Mouse (Mus musculus) stomach, embryonic 14.5 days (tissue): ENCODE data around the gene Gm17087. TPM values are rescaled to one million over a fixed set of nuclear protein-coding genes. Genes with fewer than 3 reads are reported as not detected.

Source experiments
- ATAC-seq: fragments of 200-750 bp; cut with Nextera tagmentation; 2 replicates; pipeline ENCODE4 v1.8.0; 2017; ENCODE audit warnings: low read depth, moderate TSS enrichment; ENCODE audit not compliant: insufficient number of reproducible peaks, insufficient read depth, low FRiP score
- H3K27ac ChIP-seq: fragments of 300-500 bp; sonication (generic); 2 replicates; pipeline ENCODE4 v1.5.1; 2014; ENCODE audit warnings: mild to moderate bottlenecking, low read length, moderate library complexity, mixed read lengths
- H3K27me3 ChIP-seq: fragments of 300-500 bp; sonication (generic); 2 replicates; pipeline ENCODE4 v1.6.1; 2014; ENCODE audit warnings: low read length, control low read depth, mixed read lengths; ENCODE audit not compliant: control insufficient read depth, insufficient read depth
- H3K36me3 ChIP-seq: fragments of 300-500 bp; sonication (generic); 2 replicates; pipeline ENCODE4 v1.6.1; 2014; ENCODE audit warnings: mild to moderate bottlenecking, control low read depth, low read length, moderate library complexity, mixed read lengths; ENCODE audit not compliant: control insufficient read depth, insufficient read depth
- H3K4me1 ChIP-seq: fragments of 300-500 bp; sonication (generic); 2 replicates; pipeline ENCODE4 v1.6.1; 2014; ENCODE audit warnings: low read length, control low read depth, mixed read lengths; ENCODE audit not compliant: control insufficient read depth, insufficient read depth
- H3K4me2 ChIP-seq: fragments of 300-500 bp; sonication (generic); replicated peaks from 2 replicates; pipeline ENCODE4 v1.6.1; 2014; ENCODE audit warnings: low read depth, low read length, control low read depth
- H3K4me3 ChIP-seq: fragments of 300-500 bp; sonication (generic); 2 replicates; pipeline ENCODE4 v1.5.1; 2014; ENCODE audit warnings: low read depth, low read length, control low read depth
- H3K9ac ChIP-seq: fragments of 300-500 bp; sonication (generic); replicated peaks from 2 replicates; pipeline ENCODE4 v1.6.1; 2014; ENCODE audit warnings: low read depth, mild to moderate bottlenecking, control low read depth, low read length, moderate library complexity, mixed read lengths
- H3K9me3 ChIP-seq: fragments of 300-500 bp; sonication (generic); 2 replicates; pipeline ENCODE4 v1.6.1; 2016; ENCODE audit warnings: low read depth, low read length, control low read depth; ENCODE audit not compliant: control insufficient read depth
- WGBS: fragments of 180-500 bp; shearing (Covaris S2); extraction: QIAGEN DNeasy Blood & Tissue Kit; methylation state at CpG from one replicate; pipeline ENCODE4 v1.1.7; 2014; 5-methylcytosine and 5-hydroxymethylcytosine counted together
- polyA plus RNA-seq: library from polyadenylated mRNA; unstranded; fragments of >200 nt; fragmentation: Nextera tagmentation; extraction: Ambion mirVana; gene quantifications from 2 replicates; pipeline ENCODE4 v1.2.1, GENCODE M21; 2014

Gm17087 gene
- not detected in 2 replicates for polyA plus RNA-seq

DNA sequence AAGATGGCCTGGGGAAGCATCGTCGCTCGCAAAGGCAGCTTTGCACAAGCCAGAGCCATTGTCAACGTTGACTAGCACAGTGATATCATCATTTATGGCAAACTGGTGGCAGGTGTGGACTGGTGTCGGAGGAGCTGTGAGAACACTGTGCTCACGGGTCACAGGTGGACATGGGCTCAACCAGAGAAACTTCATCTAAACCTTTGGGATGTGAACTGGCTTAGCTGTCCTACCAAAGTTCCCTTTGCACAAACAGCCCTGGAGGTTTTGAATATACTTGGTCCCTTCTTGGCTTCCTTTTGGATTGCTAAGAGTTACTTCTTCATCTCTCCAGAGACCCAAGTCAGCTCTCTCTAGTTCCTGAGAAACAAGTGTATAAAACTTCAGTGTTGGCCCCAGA lies at the start of gene Gm17087:
TSS of gene Gm17087 (minus strand) at position 101 of the 400 bp plus-strand sequence.
- H3K9ac ChIP-seq = no peak within 1 kb of the TSS
- no peak for ATAC-seq
- no peaks in the 10 kb centered on the region for H3K36me3 ChIP-seq
- 88% methylated on average over 6 of the region's 6 CpGs for WGBS
- H3K27ac ChIP-seq = no peak within 1 kb of the TSS
- H3K4me3 ChIP-seq = no peak within 1 kb of the TSS
- H3K27me3 ChIP-seq = no peaks in the 10 kb centered on the region
- no peak within 1 kb of the TSS for H3K4me2 ChIP-seq
- no peaks in the 10 kb centered on the region for H3K4me1 ChIP-seq
- no peaks in the 10 kb centered on the region for H3K9me3 ChIP-seq

DNA sequence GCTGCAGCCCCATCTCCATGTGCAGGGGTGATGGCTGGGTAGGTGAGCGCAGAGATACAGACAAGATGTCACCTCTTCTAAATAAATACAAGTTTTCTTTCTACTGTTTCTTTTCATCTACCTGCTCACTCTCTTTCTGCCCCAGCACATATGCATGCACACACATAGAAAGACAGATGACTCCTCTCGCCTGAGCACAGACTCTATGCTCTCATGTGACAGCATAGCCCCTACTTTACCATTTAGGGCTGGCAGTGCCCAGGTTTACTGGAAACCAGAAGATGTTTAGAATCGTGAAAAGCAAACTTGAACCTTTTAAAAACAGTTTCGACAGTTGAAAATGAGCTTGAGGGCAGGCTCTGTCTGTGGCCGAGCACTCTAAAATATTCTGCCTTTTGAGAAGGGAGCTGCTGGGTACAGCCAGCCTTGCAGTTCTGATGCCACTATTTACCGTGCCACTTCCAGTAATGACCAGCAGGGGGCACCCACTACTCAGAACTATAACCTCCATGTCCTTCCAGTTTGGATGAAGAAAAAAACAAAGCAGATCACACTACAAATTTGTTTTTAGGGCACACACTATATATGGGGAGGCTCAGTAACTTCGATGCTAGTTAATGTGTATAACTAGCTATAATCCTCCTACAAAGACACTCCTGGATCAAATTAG lies 47.3 kb upstream of the Gm17087 start:
- no peak overlapping the region for H3K9ac ChIP-seq
- H3K27me3 ChIP-seq = no peaks in the 10 kb centered on the region
- 31% methylated on average over 7 of the region's 7 CpGs for WGBS
- no peak overlapping the region for H3K4me2 ChIP-seq
- no peak overlapping the region for H3K4me3 ChIP-seq
- H3K4me1 ChIP-seq = no peaks in the 10 kb centered on the region
- H3K36me3 ChIP-seq = no peaks in the 10 kb centered on the region
- H3K27ac ChIP-seq = no peak overlapping the region
- H3K9me3 ChIP-seq = no peaks in the 10 kb centered on the region
- ATAC-seq = no peak

DNA sequence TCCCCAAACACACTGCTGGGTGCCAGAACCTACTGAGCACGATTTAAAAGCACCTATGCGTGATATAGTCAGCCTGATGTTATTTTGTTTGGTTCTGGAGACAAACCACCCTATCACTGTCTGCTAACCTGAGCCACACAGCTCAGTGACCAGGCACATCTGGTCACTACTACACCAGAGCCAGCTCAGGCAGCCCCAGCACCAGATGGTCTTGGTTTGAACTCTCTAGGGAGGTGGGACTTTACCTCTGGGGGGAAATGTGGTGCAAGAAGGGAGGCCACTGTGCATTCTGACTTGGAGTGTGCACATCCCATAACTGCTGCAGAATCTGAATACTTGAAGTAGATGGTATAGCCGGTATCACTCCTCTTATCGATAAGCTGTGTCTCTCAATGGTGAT lies 45.2 kb upstream of the Gm17087 start:
- no peak for ATAC-seq
- H3K9ac ChIP-seq = no peak overlapping the region
- H3K36me3 ChIP-seq = no peaks in the 10 kb centered on the region
- no peaks in the 10 kb centered on the region for H3K9me3 ChIP-seq
- no peak overlapping the region for H3K27ac ChIP-seq
- H3K4me1 ChIP-seq = no peaks in the 10 kb centered on the region
- no peak overlapping the region for H3K4me2 ChIP-seq
- H3K4me3 ChIP-seq = no peak overlapping the region
- 86% methylated on average over 4 of the region's 4 CpGs for WGBS
- no peaks in the 10 kb centered on the region for H3K27me3 ChIP-seq

DNA sequence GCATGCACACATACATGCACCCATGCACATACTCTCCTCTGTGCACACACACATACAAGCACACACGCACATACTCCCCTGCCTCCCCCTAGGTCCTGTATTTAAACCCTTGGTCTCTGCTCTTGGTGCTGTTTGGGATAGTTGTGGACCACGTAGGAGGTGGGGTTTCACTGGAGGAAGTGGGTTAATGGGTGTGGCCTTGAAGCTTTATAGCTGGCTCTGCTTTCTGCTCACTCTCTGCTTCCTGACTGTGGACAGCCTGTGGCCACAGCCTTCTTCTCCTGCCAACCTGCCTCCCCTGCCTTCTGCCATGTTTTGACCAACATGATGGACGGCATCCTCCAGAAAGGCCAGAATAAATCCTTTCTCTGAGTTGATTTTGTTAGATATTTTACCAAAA lies 39.9 kb upstream of the Gm17087 start:
- no peak for ATAC-seq
- 61% methylated on average over 3 of the region's 3 CpGs for WGBS
- no peaks in the 10 kb centered on the region for H3K9me3 ChIP-seq

DNA sequence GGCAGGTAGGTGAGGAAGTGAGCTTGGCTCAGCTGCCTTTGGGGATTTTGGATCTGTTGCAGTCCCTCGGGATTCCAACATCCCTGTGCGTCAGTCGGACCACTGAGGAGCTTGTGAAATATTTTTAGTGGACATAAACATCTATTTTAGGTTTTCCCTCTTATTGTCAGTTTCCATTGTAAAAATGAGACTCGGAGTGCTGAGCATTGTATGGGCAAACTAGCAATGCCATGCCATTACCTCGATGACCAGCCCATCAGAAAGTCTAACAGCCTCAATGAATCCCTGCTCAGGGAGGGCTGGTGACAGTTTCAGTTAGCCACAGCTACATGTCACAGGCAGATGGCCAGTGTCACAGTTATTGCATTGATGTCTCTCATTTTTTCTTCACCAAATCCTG lies 39.2 kb upstream of the Gm17087 start:
- Histone ChIP-seq H3K9ac (no peak overlapping the region), H3K9me3 (no peaks in the 10 kb centered on the region), H3K4me3 (no peak overlapping the region), H3K27ac (no peak overlapping the region), H3K36me3 (no peaks in the 10 kb centered on the region), H3K4me1 (no peaks in the 10 kb centered on the region), H3K27me3 (no peaks in the 10 kb centered on the region), H3K4me2 (no peak overlapping the region)
- ATAC-seq = no peak
- 84% methylated on average over 5 of the region's 5 CpGs for WGBS

More for the DNA sequence above, 39.9 kb upstream of the Gm17087 start:
- Histone ChIP-seq H3K27ac (no peak overlapping the region), H3K4me1 (no peaks in the 10 kb centered on the region), H3K9ac (no peak overlapping the region), H3K4me2 (no peak overlapping the region), H3K27me3 (no peaks in the 10 kb centered on the region), H3K4me3 (no peak overlapping the region), H3K36me3 (no peaks in the 10 kb centered on the region)

DNA sequence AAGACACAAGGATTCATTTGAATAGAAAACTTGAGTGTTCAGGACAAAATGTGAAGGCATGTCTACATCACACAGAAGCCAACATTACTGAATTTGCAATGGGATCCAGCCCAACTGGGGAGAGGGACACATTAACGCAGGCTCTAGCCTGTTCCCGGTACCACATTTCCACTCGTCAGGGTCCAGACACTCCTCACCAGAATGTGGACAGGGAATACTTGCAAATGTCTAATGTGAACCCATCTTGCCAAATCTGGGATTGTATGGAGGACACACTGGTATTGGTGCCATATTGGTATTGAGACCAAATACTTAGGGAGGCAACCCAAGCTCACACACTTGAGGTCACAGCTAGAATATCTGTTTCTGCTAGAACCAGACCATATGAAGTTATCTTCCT lies 36.2 kb upstream of the Gm17087 start:
- 93% methylated on average over 3 of the region's 3 CpGs for WGBS
- no peaks in the 10 kb centered on the region for H3K4me1 ChIP-seq
- no peak for ATAC-seq

DNA sequence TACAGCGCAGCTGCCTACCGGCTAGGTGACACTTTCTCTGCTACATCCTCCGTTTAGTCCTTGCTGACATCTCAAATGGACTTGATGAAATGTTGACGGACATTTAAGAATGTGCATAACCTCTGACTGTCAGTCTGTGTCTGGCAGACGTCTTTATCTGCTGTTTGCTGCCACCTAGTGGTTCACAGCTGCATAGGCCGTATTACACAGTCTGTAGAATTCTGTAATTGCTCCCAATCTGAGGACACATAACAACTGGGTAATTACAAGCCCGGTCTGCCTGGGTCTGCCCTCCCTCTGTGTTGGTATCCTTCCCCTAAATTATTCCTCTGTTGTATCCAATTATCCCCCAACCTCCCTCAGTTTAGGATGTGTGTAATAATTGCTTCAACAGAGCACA lies 31.0 kb upstream of the Gm17087 start:
- Histone ChIP-seq H3K4me1 (no peaks in the 10 kb centered on the region), H3K4me3 (no peak overlapping the region), H3K27me3 (no peaks in the 10 kb centered on the region), H3K9ac (no peak overlapping the region), H3K27ac (no peak overlapping the region), H3K36me3 (no peaks in the 10 kb centered on the region), H3K9me3 (no peaks in the 10 kb centered on the region), H3K4me2 (no peak overlapping the region)
- ATAC-seq = peak; percentile 63; the same call in 1 of the 2 replicates
- 9% methylated on average over 7 of the region's 7 CpGs for WGBS

More for the DNA sequence above, 36.2 kb upstream of the Gm17087 start:
- Histone ChIP-seq H3K4me3 (no peak overlapping the region), H3K36me3 (no peaks in the 10 kb centered on the region), H3K4me2 (no peak overlapping the region), H3K9ac (no peak overlapping the region), H3K27me3 (no peaks in the 10 kb centered on the region), H3K9me3 (no peaks in the 10 kb centered on the region), H3K27ac (no peak overlapping the region)

DNA sequence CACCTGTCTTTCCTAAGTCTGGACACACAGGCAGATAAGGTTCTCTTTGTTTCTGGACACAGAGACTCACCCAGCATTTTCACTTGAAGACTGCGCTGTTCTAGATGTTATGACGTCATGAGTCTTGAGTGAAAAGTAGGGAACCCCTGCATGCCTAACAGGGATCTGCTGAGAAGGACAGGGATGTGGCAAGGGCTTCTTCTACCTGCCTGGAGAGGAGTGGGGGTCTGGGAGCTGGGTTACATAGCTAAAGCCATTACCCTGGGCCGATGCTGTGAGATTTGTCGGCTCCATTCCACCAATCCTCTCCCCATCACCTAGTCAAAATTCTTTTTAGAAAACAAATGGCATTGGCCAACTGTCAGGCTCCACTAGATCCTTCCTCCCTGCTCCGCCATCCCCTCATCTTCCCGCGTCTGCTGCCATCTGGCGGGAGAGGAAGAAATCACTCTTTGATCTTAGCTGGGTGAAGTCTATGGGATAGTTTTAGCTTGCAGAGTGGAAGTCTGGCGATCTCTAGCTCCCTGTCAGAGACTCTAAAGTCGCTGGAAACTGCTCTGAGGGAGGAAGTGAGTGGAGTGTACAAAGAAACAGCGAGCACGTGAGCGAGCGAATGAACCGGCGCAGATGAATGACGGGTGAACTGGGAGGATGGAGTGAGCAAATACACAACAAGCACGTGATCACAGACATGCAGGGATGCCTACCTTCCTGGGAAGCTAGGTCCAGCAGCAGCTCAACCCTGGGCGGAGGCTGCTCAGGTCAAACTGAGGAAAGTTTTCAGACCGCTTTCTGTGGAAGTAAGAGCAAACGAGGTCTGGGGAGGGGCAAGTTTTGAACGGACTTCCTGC lies 25.9 kb upstream of the Gm17087 start:
- Histone ChIP-seq H3K36me3 (no peaks in the 10 kb centered on the region), H3K27me3 (no peaks in the 10 kb centered on the region), H3K9me3 (no peaks in the 10 kb centered on the region), H3K27ac (no peak overlapping the region), H3K4me1 (no peaks in the 10 kb centered on the region), H3K9ac (no peak overlapping the region), H3K4me3 (no peak overlapping the region), H3K4me2 (peak overlapping the region; percentile 36)
- 12% methylated on average over 22 of the region's 22 CpGs for WGBS
- ATAC-seq = peak; percentile 58; the same call in 1 of the 2 replicates
